Mouse (Mus musculus) limb, embryonic 12.5 days (tissue): ENCODE measurements around the gene Dnajc6. TPM values are rescaled to one million over a fixed set of nuclear protein-coding genes. Genes with fewer than 3 reads are reported as not detected.

ENCODE experiments used
- ATAC-seq: fragments of 200-750 bp; cut with Nextera tagmentation; 2 replicates; pipeline ENCODE4 v1.8.0; 2017; ENCODE audit warnings: low read depth, moderate TSS enrichment; ENCODE audit not compliant: insufficient number of reproducible peaks, insufficient read depth, low FRiP score, low TSS enrichment
- H3K27ac ChIP-seq: fragments of 300-500 bp; sonication (generic); 2 replicates; pipeline ENCODE4 v1.5.1; 2016; ENCODE audit warnings: mild to moderate bottlenecking, moderate library complexity
- H3K27me3 ChIP-seq: fragments of 300-500 bp; sonication (generic); 2 replicates; pipeline ENCODE4 v1.6.1; 2016; ENCODE audit warnings: mild to moderate bottlenecking, moderate library complexity
- H3K36me3 ChIP-seq: fragments of 300-500 bp; sonication (generic); 2 replicates; pipeline ENCODE4 v1.6.1; 2016; ENCODE audit warnings: mild to moderate bottlenecking, moderate library complexity
- H3K4me1 ChIP-seq: fragments of 300-500 bp; sonication (generic); replicated peaks from 2 replicates; pipeline ENCODE4 v1.6.1; 2016
- H3K4me2 ChIP-seq: fragments of 300-500 bp; sonication (generic); 2 replicates; pipeline ENCODE4 v1.6.1; 2016; ENCODE audit warnings: mild to moderate bottlenecking, moderate library complexity
- H3K4me3 ChIP-seq: fragments of 300-500 bp; sonication (generic); replicated peaks from 2 replicates; pipeline ENCODE4 v1.5.1; 2016; ENCODE audit warnings: mild to moderate bottlenecking
- H3K9ac ChIP-seq: fragments of 300-500 bp; sonication (generic); replicated peaks from 2 replicates; pipeline ENCODE4 v1.6.1; 2016; ENCODE audit warnings: mild to moderate bottlenecking, moderate library complexity
- H3K9me3 ChIP-seq: fragments of 300-500 bp; sonication (generic); 2 replicates; pipeline ENCODE4 v1.6.1; 2016; ENCODE audit warnings: mild to moderate bottlenecking, moderate library complexity
- WGBS: fragments of 180-500 bp; shearing (Covaris S2); methylation state at CpG from one replicate; pipeline ENCODE4 v1.1.7; 2016; 5-methylcytosine and 5-hydroxymethylcytosine counted together
- polyA plus RNA-seq: library from polyadenylated mRNA; unstranded; fragments of >200 nt; fragmentation: Nextera tagmentation; extraction: Ambion mirVana; gene quantifications from 2 replicates; pipeline ENCODE4 v1.2.1, GENCODE M21; 2016

Dnajc6 gene
- polyA plus RNA-seq, 1 experiment from 2014 or later = 0.66 TPM

- ATAC-seq = no peak
- WGBS = 74% methylated on average over 4 of the region's 4 CpGs
- no peak overlapping the region for H3K4me3 ChIP-seq
- H3K36me3 ChIP-seq = no peaks in the 10 kb centered on the region
- H3K9ac ChIP-seq = no peak overlapping the region
- H3K4me1 ChIP-seq = no peaks in the 10 kb centered on the region
- no peak overlapping the region for H3K4me2 ChIP-seq
- H3K27ac ChIP-seq = no peak overlapping the region
- H3K9me3 ChIP-seq = no peaks in the 10 kb centered on the region
- H3K27me3 ChIP-seq = no peaks in the 10 kb centered on the region
Measured at GRCm38 (mm10) chr4:101540516-101540915, 44.1 kb downstream of the Dnajc6 start.

- H3K4me2 ChIP-seq = peak overlapping the region; percentile 66
- no peaks in the 10 kb centered on the region for H3K9me3 ChIP-seq
- WGBS = 1% methylated on average over 33 of the region's 33 CpGs
- peak overlapping the region; percentile 33 for H3K4me3 ChIP-seq
- ATAC-seq = peak; percentile 80
- peaks cover 13% of the 10 kb centered on the region; the same call in 1 of the 2 replicates for H3K4me1 ChIP-seq
- H3K9ac ChIP-seq = no peak overlapping the region
- H3K27me3 ChIP-seq = peaks cover 35% of the 10 kb centered on the region
- no peaks in the 10 kb centered on the region for H3K36me3 ChIP-seq
- H3K27ac ChIP-seq = no peak overlapping the region
Measured at GRCm38 (mm10) chr4:101549958-101550591, 53.6 kb downstream of the Dnajc6 start.

GRCm38 (mm10) chr4:101550671-101551161 is 54.3 kb downstream of the Dnajc6 start:
- H3K9ac ChIP-seq = no peak overlapping the region
- no peaks in the 10 kb centered on the region for H3K36me3 ChIP-seq
- peaks cover 35% of the 10 kb centered on the region for H3K27me3 ChIP-seq
- WGBS = under 1% methylated on average over 33 of the region's 33 CpGs
- peak overlapping the region; percentile 33 for H3K4me3 ChIP-seq
- peak overlapping the region; percentile 66 for H3K4me2 ChIP-seq
- no peaks in the 10 kb centered on the region for H3K9me3 ChIP-seq
- ATAC-seq = peak; percentile 85
- H3K27ac ChIP-seq = no peak overlapping the region
- peaks cover 13% of the 10 kb centered on the region; the same call in 1 of the 2 replicates for H3K4me1 ChIP-seq

- H3K27ac ChIP-seq = no peak overlapping the region
- H3K36me3 ChIP-seq = no peaks in the 10 kb centered on the region
- no peak overlapping the region for H3K9ac ChIP-seq
- no peak overlapping the region for H3K4me2 ChIP-seq
- H3K4me1 ChIP-seq = peaks cover 13% of the 10 kb centered on the region; the same call in 1 of the 2 replicates
- H3K27me3 ChIP-seq = peaks cover 35% of the 10 kb centered on the region
- ATAC-seq = no peak
- no peaks in the 10 kb centered on the region for H3K9me3 ChIP-seq
- H3K4me3 ChIP-seq = no peak overlapping the region
- 19% methylated on average over 4 of the region's 4 CpGs for WGBS
Measured at GRCm38 (mm10) chr4:101551425-101551824, 55.0 kb downstream of the Dnajc6 start.

DNA sequence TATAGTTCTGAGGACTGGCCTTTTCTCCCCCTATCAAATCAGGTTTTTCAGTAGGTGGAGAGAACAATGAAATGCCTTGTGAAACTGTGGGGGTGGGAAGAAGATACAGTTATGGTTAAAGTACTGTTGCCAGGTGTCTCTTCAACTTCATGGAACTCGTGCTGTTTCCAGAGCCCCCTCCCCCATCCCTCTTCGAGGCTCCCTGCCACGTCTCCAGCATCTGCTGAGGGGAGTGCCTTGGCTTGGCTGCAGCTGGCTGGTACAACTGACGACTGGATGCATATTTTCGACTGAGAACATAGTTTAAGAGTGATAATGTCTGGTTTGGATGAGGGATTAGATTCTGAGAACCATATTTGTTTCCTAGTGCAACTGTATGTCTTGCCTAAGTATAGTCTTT is 55.9 kb downstream of the Dnajc6 start:
- no peaks in the 10 kb centered on the region for H3K9me3 ChIP-seq
- no peaks in the 10 kb centered on the region for H3K36me3 ChIP-seq
- H3K27ac ChIP-seq = no peak overlapping the region
- peaks cover 13% of the 10 kb centered on the region; the same call in 1 of the 2 replicates for H3K4me1 ChIP-seq
- H3K4me2 ChIP-seq = no peak overlapping the region
- no peak for ATAC-seq
- no peak overlapping the region for H3K9ac ChIP-seq
- 23% methylated on average over 5 of the region's 5 CpGs for WGBS
- H3K4me3 ChIP-seq = no peak overlapping the region
- peaks cover 35% of the 10 kb centered on the region for H3K27me3 ChIP-seq

DNA sequence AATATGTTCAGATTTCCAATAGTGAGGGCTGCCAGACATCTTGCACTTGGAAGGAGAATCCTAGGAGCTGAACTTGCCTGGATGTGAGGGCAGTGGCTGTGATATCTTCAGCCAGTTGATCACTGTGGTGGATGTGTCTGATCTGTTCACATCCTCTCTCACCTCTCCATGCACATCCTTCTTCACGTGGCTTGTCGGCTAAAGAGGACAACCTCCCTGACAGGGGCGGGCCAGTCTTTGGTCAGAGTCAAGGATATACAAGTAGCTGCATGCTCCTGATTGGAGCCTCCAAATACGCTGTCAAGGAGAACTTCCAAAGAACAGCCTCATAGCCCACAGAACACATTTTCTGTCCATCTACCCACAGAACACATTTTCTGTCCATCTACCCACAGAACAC is 58.6 kb downstream of the Dnajc6 start:
- no peaks in the 10 kb centered on the region for H3K9me3 ChIP-seq
- peaks cover 10% of the 10 kb centered on the region; the same call in 1 of the 2 replicates for H3K4me1 ChIP-seq
- H3K36me3 ChIP-seq = no peaks in the 10 kb centered on the region
- no peak overlapping the region for H3K27ac ChIP-seq
- H3K4me3 ChIP-seq = no peak overlapping the region
- peaks cover 15% of the 10 kb centered on the region for H3K27me3 ChIP-seq
- ATAC-seq = no peak
- no peak overlapping the region for H3K4me2 ChIP-seq
- no peak overlapping the region for H3K9ac ChIP-seq
- WGBS = 86% methylated on average over 4 of the region's 4 CpGs

GRCm38 (mm10) chr4:101560137-101560536 is 63.7 kb downstream of the Dnajc6 start:
- Histone ChIP-seq H3K9ac (no peak overlapping the region), H3K27me3 (no peaks in the 10 kb centered on the region), H3K4me3 (no peak overlapping the region), H3K9me3 (no peaks in the 10 kb centered on the region), H3K4me2 (no peak overlapping the region), H3K36me3 (no peaks in the 10 kb centered on the region), H3K27ac (no peak overlapping the region), H3K4me1 (no peaks in the 10 kb centered on the region)
- WGBS = 78% methylated on average over 4 of the region's 4 CpGs
- ATAC-seq = no peak

DNA sequence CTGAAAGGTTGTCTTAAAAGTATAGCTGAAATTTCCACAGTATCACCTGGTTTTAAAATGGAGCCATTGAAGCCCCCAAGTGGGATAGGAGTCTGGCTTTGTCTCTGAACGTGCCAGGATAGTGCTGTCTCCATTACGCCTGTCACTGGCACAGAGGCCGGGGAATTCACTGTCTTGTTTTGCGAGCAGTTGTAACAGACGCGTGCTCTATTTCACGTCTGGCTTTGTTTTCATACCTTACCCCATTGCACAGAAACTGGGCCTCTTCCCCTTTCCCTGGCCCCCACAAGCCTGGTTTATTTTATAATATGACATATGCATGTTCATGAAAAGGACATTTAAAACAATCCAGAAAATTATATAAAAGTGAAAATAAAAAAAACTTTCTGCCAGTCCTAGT is 66.4 kb downstream of the Dnajc6 start:
- Histone ChIP-seq H3K4me1 (no peaks in the 10 kb centered on the region), H3K4me3 (no peak overlapping the region), H3K27ac (no peak overlapping the region), H3K9me3 (no peaks in the 10 kb centered on the region), H3K36me3 (no peaks in the 10 kb centered on the region), H3K27me3 (no peaks in the 10 kb centered on the region), H3K9ac (no peak overlapping the region), H3K4me2 (no peak overlapping the region)
- 65% methylated on average over 7 of the region's 7 CpGs for WGBS
- no peak for ATAC-seq

GRCm38 (mm10) chr4:101563607-101564006 is 67.2 kb downstream of the Dnajc6 start:
- Histone ChIP-seq H3K27me3 (peaks cover 1% of the 10 kb centered on the region; the same call in 1 of the 2 replicates), H3K4me1 (no peaks in the 10 kb centered on the region), H3K4me3 (no peak overlapping the region), H3K27ac (no peak overlapping the region), H3K4me2 (no peak overlapping the region), H3K36me3 (no peaks in the 10 kb centered on the region), H3K9ac (no peak overlapping the region), H3K9me3 (no peaks in the 10 kb centered on the region)
- no peak for ATAC-seq
- WGBS = 92% methylated on average over 5 of the region's 5 CpGs

DNA sequence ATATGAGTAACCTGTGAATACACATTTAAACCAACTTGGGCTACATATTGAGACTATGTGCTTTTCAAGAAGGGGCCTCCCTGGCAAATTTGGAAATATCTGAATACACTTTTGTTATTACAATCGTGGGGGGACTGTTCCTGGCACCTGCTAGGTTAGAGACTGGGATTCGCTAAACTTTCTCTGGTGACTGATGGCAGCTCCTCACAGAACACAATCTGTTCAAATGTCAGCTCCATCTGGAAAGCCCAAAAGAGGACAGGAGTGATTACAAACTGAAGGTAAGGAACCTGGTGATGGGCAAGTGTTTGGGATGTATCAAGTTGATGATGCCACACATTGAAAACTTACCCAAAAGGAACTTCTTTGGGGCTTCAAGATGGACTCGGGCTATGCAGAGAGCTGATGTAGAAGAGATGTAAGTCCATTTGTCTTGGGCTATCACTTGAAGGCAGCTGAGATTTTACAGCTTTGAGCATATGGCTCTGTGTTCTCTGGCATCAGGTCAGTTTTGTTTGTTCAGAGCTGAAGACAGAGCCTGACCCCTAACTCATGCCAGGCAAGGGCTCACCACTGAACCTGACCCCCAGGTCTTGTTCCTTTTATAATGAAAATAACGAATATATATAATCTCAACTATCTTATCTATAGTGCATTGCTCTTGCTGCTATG is 68.4 kb downstream of the Dnajc6 start:
- no peaks in the 10 kb centered on the region for H3K9me3 ChIP-seq
- H3K36me3 ChIP-seq = no peaks in the 10 kb centered on the region
- no peak for ATAC-seq
- H3K9ac ChIP-seq = no peak overlapping the region
- no peaks in the 10 kb centered on the region for H3K4me1 ChIP-seq
- no peak overlapping the region for H3K4me3 ChIP-seq
- no peak overlapping the region for H3K4me2 ChIP-seq
- 75% methylated on average over 4 of the region's 4 CpGs for WGBS
- no peak overlapping the region for H3K27ac ChIP-seq
- peaks cover 3% of the 10 kb centered on the region; the same call in 1 of the 2 replicates for H3K27me3 ChIP-seq

DNA sequence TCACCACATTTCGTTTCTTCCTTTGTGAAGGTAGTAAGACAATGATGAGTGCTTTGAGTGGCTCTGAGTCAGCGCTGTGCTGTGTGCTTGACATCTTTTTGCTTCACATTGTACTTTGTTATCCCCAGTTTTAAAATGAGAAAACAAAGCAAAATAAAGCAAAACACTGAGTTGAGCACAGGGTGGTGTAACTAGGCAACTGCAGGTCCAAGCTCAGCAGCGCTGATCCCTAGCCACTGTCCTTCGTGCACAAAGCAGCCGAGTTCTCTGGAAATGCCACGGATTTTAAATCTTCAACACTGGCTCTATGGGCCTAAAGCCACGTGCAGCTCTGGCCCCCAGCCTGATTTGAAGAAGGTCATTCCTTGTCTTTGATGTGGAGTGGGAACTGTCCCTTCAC is 72.6 kb downstream of the Dnajc6 start:
- no peak overlapping the region for H3K9ac ChIP-seq
- 73% methylated on average over 7 of the region's 7 CpGs for WGBS
- H3K4me2 ChIP-seq = no peak overlapping the region
- H3K9me3 ChIP-seq = no peaks in the 10 kb centered on the region
- ATAC-seq = no peak
- no peaks in the 10 kb centered on the region for H3K4me1 ChIP-seq
- H3K27me3 ChIP-seq = peaks cover 3% of the 10 kb centered on the region; the same call in 1 of the 2 replicates
- H3K36me3 ChIP-seq = no peaks in the 10 kb centered on the region
- no peak overlapping the region for H3K27ac ChIP-seq
- no peak overlapping the region for H3K4me3 ChIP-seq
